Mouse (Mus musculus) CD4-positive, CD25-positive, alpha-beta regulatory T cell, adult 4 months (primary cell): ENCODE measurements around the gene Utp11. TPM values are rescaled to one million over a fixed set of nuclear protein-coding genes. Genes with fewer than 3 reads are reported as not detected.

Experiments used
- polyA plus RNA-seq, 2 experiments: library from polyadenylated mRNA; unstranded; fragments of 100-300 nt; shearing (Covaris generic); gene quantifications; one replicate each; pipeline ENCODE4 v1.2.1; 2017

Gene Utp11
- polyA plus RNA-seq, 2 experiments from 2014 or later, result 83.1 to 87.9 TPM

Other genes starting within 250 kb of the Utp11 start
- not detected for gene 3100002H09Rik, start 82.8 kb downstream of the Utp11 start, polyA plus RNA-seq
- gene Pou3f1, start 36.8 kb downstream of the Utp11 start, polyA plus RNA-seq, result not detected
- gene Fhl3, start 7.1 kb upstream of the Utp11 start, polyA plus RNA-seq, result 10 to 100 TPM in 1 of 2 experiments, 1 to 10 TPM in 1; 6.6 to 11.0 TPM
- 100 to 1,000 TPM; 104 to 108 TPM for gene Sf3a3, start 21.2 kb upstream of the Utp11 start, polyA plus RNA-seq
- gene Inpp5b, start 48.2 kb upstream of the Utp11 start, polyA plus RNA-seq, result 100 to 1,000 TPM in 1 of 2 experiments, 10 to 100 TPM in 1; 88.0 to 146 TPM
- 10 to 100 TPM; 16.0 to 16.7 TPM for gene Mtf1, start 108.5 kb upstream of the Utp11 start, polyA plus RNA-seq
- 1 to 10 TPM; 4.9 to 5.6 TPM for gene Yrdc, start 157.1 kb upstream of the Utp11 start, polyA plus RNA-seq
- 1 to 10 TPM; 2.3 to 3.3 TPM for gene 1110065P20Rik, start 157.6 kb upstream of the Utp11 start, polyA plus RNA-seq
- gene Maneal, start 168.6 kb upstream of the Utp11 start, polyA plus RNA-seq, result under 1 TPM; 0.58 to 0.62 TPM
- gene Epha10, start 187.3 kb upstream of the Utp11 start, polyA plus RNA-seq, result not detected
- gene 9930104L06Rik, start 243.4 kb upstream of the Utp11 start, polyA plus RNA-seq, result 10 to 100 TPM; 13.0 to 24.8 TPM
- gene Cdca8, start 245.7 kb upstream of the Utp11 start, polyA plus RNA-seq, result 10 to 100 TPM; 12.6 to 31.4 TPM